Mouse (Mus musculus): ENCODE results near the gene Vil1. TPM values are rescaled to one million over a fixed set of nuclear protein-coding genes. Genes with fewer than 3 reads are reported as not detected.
A peak's percentile ranks its signal among the peaks of the same experiment; 100 is the strongest.
"Not testable (repeated sequence)": the region's sequence is repeated elsewhere in the genome, so short reads cannot be mapped to it uniquely, and the experiment has no call there.

Vil1 gene
- total and polyA plus RNA-seq, 3 experiments: 0.13 to 1.1 (median 0.95) TPM

DNA sequence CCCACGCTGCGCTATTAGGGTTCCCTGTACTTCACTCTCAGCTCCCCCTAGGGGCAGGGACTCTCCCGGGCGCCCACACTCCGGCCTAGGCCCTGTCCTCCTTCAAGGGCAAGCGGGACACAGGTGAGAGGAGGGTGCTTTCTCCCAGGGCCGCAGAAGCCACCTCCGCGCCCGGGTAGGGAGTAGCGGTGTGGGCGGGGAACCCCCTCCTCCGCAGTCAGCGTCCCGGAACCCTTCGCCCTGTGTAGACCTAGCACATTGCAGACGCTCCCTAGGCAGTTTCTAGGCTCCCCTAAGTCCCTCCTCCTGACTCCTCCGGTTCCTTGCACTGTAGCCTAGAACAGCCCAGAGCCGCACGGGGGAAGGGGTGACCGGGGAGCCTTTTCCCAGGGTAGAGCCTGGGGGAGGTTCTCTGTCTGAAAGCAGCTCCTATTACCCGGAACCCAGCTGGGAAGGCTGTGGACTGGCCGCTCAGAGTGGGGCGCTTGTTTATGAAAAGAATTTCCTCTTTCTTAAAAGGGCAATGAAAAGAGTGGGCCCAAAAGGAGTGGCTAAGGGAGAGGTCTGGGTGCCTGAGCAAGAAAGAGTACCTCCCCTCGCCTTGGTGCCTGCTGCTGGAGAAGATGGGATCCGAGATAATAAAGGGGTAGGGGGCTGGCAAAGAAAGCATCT is 22.3 kb upstream of the Vil1 start:
- DNase-seq: peak; percentile 97

DNA sequence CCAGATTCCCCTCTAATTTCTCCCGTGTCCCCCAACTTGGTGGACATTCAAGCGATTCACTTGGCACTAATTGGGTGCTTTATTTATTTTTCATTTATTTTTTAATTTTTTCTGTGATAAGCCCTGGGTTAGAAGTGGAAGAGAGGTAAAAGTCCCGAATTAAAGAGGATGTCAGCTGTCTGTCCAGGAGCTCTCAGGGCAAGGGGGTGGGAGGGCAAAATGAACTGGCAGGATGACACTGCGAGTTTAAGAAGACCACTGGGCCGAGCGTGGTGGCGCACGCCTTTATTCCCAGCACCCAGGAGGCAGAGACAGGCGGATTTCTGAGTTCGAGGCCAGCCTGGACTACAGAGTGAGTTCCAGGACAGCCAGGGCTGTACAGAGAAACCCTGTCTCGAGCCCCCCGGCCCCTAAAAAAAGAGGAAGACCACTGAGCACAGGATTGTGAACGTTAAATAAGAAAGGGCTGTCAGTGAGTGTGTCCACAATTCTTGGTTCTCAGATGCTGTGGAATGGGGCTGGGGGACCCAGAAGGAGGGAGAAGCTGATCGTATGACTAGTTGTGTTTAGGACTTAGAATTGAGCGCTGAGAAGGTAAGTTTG is 21.7 kb upstream of the Vil1 start:
- peak; percentile 41 for DNase-seq

DNA sequence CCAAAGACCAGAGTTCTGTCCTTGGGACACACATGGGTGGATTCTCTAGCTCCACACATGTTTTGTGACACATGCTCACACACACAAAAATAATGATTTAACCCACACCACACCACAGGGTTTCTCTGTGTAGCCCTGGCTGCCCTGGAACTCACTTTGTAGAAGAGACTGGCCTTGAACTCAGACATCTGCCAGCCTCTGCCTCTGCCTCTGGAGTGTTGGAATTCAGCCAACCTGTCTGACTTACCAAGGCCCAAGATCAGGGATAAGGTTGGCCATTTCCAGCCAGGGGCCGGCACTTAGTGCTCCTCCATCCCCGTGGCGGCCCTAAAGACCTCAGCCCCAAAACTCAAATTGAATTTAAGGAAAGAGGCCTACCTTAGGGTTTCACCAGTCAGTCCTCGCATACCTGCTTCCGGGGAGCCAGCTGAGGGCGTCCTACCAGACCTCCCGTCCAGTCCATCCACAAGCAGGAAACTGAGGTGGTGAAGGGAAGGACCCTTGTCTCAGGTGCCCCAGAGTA is 20.7 kb upstream of the Vil1 start:
- DNase-seq: peak; percentile 73

DNA sequence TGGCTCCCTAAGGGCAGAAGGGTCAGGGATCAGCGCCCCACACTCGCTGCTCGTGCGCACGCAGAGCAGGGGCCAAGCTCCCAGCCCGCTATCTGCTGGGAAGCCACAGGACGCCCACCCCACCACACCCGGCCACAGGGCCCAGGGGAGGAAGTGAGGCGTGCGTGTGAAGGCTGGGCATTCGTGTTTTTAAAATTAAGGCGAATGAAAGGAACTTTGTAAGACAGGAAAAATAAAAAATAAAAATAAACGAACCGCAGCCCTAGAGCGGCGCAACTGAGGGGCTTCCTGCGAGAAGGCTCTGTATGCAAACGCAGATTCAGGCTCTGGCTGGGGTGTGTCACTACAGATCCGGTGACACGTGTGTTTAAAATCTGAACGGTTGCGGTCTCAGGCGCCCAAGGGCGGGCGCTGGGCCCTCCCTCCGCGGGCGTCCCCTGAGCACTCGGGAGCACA is 19.3 kb upstream of the Vil1 start:
- DNase-seq: peak; percentile 72

DNA sequence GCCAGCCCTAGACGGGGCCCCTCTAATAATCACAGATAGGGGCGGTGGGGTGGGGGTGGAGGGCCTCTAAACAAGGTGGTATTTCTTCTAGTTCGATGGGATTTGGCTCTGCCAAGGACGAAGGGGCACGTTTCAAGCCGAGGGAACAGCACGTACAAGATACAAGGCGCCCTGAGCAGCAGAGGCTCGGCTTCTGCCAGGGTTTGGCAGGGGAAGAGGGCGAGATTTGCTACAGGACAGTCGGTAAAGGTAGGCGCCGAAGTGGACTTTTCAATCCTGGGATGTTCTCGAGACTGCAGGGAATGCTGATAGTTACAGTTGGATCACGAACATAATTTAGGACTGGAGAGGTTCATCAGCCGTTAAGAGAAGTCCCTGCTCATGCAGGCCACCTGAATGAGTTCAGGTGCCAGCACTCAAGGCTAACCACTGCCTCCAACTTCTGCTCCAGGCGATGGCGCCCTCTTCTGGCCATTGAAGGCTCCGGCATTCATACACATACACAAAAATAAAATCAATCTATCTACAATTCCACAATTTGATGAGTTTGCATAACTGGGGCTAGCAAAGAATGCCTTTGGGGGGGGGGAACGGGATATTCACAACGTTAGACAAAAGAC is 18.8 kb upstream of the Vil1 start:
- peak; percentile 65 for DNase-seq

DNA sequence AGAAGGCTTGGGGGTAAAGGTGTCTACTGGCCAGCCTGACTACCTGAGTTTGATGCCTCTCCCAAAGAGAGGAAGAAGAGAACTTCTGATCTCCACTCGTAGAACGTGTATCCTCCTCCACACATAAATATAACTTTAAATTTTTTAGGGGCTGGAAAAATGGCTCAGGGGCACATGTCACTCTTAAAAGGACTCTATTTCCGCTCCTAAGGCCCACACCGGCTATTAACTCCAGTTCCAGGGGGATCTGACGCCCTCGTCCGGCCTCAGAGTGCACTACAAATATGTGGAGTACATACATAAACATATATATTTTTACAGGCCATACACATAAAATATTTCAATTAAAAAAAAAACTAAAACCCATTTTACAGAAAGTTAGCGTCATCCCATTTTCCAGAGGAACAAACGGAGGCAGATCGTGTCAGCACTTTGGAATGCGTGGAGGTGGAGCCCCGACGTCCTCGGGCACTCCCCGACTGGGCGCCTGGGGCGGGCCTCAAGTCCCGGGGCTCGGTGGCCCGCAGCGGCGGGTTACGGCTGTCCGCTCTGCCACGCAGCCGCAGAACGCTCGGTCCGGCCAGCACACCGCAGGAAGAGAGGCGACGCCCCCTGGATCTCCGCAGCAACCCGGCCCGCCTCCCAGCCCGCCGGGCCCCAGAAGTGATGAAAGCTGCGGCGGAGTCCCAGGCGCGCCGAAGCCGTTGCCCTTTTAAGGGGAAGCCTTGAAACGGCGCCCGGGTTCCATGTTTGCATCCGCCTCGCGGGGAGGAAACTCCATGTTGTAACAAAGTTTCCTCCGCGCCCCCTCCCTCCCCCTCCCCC is 18.0 kb upstream of the Vil1 start, which contains the start of gene Ctdsp1:
Gene Ctdsp1 (plus strand): TSS at position 586 of the 825 bp plus-strand sequence.
- DNase-seq: peak; percentile 99

DNA sequence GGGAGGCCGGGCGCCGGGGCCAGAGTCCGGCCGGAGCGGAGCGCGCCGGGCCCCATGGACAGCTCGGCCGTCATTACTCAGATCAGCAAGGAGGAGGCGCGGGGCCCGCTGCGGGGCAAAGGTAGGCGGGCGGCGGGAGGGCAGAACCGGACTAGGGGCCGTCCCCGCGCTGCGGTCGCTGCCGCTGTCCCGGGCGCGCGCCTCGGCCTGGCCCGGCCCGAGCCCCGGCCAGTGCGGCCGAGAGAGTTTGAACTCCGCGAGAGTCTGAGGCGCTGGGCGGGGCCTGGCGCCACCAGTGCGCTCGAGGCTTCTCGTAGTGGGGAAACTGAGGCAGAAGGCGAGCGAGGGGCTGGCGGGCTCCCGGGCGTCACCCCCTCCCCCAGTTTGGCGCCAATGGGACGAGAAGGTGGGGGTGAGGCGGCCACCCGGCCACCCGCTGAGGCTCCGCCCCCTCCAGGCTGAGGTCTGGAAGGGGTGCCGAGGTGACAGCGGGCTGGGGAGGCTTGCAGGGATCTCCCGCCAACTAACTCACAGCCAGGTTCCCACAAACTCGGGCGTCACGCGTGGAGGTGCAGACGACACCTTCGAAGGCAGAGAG is 17.2 kb upstream of the Vil1 start:
- DNase-seq: peak; percentile 93

DNA sequence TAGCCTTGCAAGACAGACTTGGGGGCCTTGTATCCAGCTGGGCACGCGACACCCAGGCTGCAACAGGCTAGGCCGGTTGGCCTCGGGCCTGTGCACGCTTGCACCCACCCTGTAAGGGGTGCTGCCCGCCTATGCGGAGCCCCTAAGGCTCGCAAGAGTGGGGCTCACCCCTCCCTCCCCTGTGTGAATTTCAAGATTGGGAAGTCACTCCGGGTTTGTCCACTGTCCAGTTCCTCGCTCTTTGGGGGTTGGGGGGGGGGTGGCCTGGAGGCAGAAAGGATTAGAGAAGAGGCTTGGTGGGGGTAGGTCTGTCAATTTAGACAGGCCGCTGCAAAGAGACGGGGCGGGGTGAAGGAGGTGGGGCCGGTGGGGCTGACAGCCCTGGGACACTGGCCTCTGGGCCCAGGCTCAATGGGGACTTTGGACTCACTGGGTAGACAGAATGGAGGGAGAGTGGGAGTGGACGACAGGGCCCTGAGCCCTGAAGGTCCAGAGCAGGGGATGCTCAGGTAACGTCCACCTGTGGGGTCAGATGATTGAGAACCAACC is 16.7 kb upstream of the Vil1 start:
- peak; percentile 61 for DNase-seq

DNA sequence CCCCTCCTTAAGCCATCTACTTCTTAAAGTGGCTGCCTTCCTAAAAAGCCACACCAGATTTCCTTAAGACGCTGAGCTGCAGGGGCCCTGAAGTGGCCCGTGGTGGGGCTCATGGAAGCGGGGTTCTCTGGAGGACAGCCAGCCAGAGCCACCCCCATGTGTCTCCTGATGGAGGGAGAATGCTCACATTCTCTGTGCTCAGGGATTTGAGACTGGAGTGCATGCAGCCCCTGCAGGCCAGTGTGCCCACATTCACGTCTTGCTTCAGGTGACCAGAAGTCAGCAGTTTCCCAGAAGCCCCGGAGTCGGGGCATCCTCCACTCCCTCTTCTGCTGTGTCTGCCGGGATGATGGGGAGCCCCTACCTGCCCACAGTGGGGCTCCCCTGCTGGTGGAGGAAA is 16.2 kb upstream of the Vil1 start:
- DNase-seq: no peak

DNA sequence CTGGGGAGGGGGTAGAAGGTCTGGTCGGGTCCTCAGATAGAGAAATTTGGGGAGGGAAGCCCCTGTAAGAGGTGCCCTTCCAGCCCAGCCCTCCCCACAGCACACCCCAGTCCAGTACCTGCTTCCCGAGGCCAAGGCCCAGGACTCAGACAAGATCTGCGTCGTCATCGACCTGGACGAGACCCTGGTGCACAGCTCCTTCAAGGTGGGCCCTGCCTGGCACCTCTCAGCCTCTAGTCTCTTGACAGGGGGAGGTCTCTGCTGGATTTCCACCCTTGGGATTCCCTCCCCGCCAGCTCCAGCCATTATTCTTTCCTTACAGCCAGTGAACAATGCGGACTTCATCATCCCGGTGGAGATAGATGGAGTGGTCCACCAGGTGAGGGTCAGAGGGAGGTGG is 15.5 kb upstream of the Vil1 start:
- DNase-seq: no peak

DNA sequence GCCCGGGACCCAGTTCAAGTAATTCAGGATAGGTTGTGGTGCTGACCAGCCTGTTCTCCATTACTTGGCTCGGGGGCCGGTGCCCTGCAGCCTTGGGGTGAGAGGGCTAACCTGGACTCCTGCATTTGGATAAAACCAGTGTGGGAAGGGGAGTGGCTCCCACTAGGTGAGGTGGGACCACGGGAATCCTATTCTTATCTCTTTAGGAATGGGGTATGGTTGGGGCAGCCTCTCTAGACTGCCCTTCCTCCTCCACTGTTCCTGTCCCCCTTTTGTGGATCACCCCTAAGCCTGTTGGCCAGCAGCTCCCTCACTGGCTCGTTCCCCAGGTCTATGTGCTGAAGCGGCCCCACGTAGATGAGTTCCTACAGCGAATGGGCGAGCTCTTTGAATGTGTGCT is 14.9 kb upstream of the Vil1 start:
- DNase-seq: no peak

DNA sequence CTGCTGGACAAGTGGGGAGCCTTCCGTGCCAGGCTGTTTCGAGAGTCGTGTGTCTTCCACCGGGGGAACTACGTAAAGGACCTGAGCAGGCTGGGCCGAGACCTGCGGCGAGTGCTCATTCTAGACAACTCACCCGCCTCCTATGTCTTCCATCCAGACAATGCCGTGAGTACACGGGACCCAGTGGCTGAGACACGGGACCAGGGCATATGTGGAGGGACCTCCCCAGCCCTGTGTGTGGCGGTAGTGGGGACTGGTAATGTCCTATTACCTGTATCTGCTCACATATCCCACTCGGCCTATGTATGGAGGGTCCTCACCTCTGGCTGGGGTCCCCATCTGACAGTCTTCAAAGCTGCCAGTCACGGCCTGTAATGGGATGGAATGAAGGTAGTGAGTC is 14.3 kb upstream of the Vil1 start:
- no peak for DNase-seq

DNA sequence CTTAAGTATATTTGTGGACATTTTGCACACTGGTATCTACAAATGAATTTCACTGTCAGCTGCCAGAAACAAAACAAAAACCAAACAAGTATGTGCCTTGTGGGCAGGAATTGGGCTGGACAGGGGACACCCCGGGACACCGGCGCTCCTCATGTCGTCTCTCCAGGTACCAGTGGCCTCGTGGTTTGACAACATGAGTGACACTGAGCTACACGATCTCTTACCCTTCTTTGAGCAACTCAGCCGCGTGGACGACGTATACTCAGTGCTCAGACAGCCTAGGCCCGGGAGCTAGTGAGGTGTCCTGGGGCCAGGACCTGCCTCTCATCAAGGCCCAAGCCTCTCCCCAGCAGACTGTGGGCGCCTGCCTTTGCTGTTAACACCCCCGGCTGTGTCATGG is 13.9 kb upstream of the Vil1 start:
- no peak for DNase-seq

DNA sequence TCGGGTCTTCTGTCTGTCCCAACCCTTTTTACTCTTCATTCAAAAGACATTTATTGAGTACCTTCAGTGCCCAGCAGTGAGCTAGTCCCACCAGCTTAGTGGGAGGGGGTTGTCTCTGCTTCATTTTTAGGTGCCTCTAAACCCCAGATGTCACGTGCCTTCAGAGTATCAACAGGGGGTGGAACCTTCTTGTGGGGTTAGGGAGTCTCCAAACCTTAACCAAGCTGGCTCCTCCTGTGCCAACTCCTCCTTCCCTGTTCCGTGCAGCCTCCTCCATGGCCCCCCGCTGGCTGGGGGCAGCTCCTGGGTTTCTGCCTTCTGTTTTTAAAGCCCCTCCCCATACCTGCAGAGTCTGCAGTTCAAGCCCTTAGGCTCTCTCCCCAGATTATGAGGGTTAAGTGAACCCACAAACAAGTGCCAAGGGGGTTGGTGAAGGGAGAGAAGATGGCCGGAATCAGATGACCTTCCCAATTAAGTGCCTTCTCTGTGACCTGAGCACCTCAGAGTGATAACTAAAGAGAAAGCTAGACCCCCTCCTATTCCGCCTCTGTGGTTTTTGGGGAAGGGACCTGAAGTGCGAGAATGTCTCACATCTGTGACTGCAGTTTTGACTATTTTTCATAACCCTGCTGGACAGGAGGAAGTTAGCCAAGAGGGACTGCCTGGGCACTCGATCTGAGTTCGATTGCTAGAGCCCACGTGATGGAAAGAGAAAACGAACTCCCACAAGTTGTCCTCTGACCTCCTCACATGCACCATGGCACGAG is 12.5 kb upstream of the Vil1 start:
- not testable (repeated sequence) for DNase-seq

DNA sequence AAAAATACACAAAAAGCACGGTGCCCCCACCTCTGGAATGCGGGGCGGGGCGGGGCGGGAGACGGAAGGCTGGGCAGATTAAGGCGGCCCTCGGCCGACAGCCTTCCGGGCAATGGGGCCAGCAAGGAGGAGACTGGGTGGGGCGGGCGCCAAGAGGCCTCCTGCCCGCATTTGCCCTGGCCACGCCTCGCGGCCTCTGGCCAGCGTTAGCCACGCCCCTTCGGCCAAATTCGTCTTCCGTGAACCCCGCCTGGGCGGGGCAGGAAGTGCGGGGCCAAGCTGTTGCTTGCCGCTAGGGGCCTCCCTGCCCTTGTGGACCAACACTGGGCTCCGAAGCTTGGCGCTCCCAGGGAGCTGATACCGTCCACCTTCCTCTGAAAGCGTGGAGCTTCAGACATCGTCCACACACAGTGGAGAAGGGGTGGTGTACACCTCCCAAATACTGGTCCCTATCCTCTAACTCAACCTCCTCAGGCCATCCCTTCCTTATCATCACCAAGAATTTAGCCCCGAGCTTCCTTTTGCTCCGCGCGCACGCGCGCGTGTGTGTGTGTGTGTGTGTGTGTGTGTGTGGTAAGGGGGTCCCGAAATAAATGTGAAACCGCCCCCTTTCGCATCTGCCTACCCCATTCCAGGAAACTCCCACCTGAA is 11.8 kb upstream of the Vil1 start:
- peak; percentile 100 for DNase-seq

DNA sequence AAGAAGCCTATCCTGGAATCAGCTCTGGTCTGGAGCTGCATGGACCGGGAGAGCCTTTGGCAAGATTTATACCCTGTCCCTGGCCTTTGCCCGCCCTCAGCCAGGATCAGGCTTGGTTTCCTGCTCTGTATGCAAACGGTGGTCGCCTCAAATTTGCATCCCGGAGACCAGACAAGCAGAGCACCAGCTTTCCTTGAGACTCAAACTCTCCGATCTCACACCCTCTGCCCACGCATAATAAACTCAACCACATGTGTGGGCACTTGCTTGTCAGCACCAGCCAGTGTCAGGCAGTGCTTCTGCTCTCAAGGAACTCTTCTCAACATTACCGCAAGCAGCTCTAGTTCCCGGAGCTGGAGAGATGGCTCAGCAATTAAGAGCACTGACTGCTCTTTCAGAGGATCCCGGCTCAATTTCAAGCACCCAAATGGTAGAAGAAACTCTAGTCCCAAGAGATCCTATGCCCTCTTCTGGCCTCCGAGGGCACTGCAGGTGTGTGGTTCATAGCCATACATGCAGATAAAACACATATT is 11.2 kb upstream of the Vil1 start:
- DNase-seq: peak; percentile 78

DNA sequence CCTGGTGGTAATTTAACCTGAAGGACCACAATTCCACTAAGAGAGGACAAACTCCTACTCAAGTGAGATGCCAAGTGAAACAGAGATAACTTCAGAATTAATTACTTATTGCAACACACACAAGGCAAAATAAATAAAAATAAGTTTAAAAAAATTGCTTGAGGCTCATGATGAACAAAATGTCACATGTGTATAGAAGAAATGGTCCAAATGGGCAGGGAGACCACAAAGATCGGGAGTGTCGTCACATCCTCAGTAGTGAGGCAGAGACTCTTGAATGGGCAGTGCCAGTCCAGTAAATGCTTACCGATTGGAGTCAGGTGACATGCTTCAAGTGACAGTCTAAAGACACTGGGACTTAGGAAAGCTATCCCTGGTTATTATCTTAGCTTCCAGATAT is 8.6 kb upstream of the Vil1 start:
- no peak for DNase-seq

DNA sequence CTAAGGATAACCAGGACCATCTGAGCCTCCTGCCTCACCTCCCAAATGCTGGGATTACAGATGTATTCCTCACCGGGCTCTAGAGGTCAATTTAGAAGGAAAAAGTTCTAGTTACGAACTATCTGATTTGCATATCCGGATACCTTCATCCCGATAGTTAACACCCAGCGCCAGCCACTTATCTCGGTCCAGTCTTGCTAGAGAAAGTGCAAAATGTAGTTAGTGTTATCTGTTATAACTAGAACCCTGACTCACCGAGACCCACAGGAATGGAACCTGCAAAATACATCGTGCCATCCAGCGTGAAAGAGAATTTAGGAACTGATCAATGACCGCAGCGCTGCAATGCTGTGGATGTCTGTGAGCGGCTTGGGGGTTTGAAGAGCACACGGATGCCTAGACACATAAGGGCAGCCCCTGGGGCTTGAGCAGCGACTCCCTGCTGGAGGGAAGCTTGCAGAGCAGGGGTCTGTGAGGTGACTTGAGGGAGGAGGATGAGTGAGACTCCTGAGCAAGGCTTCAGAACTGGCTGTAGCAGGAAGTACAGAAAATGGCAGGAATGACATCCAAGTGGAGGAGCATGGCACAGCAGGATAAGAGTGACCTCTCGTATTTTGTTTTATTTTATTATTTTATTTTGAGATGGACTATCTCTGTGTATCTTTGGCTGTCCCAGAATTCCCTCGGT is 8.0 kb upstream of the Vil1 start:
- DNase-seq: no peak

DNA sequence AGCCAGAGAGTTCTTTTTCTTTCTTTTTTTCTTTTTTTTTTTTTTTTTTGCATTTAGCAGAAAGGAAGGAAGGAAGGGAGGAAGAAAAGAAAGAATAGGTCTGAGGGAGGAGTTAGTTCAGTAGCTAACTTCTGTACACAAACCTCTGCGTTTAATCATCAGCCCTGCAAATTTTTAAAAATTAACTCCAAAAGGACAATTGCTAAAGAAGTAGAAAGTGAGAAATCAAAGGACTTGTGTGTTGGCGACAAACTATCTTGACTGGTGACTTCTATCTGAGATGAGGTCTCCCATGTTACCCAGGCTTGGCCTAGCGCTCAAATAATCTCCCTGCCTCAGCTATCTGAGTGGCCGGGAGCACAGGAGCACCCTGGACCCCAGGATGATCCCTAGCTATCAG is 5.0 kb upstream of the Vil1 start:
- DNase-seq: no peak

Data from adrenal gland, adult 2 months (tissue).